Mouse (Mus musculus): ENCODE results near the gene Dpagt1.
"Not testable (repeated sequence)": the region's sequence is repeated elsewhere in the genome, so short reads cannot be mapped to it uniquely, and the experiment has no call there.

The Dpagt1 gene

DNA sequence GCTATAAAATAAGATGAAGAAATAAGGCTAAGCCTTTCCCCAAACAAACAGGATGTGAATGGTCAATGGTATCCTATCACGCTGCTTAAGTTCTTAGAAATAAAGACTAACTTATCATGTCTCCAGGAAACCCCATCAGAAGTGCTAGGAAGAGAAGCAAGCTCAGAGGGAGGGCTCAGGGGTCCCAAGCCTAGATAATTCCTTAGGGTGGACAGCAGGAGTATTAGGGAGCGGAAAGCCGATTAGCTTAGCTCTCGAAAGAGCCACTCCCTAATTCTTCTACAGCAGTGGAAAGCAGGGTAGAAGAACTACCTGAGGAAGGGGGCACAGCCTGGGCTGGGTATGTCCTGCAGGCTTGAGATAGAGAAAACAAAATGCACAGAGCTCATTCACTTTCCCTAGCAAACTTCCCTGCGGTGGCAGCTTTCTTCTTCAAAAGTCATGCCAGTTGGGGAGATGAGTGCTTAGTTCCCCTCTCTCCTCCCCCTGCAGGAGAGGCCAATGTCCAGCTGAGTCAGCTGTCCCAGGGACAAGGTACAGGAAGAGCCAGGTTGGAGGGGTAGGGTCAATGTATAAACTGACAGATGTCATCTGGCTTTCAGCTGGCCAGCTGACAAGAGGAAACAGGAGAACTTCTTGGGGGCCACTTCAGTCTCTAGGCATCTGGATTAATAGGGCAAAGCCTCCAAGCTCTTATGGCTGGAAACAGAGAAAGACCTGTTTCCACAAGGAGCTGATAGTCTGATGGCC is 7.6 kb upstream of the Dpagt1 start:
- no peak for DNase-seq (ENCODE audit: low spot score in 2 of 2)

DNA sequence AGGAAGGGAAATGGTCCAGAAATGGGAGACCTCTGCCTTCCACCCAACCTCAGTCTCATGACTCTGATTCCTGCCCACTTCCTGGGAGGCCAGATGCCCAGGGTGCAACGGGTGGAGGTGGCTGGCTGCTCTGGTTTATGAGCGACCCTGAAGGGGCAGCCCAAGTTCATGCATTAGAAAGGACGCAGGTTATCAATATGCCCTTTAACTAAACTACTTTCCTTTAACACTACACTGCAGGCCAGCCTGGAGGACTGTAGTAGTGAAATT is 7.1 kb upstream of the Dpagt1 start:
- DNase-seq (ENCODE audit: low spot score in 2 of 2): no peak

DNA sequence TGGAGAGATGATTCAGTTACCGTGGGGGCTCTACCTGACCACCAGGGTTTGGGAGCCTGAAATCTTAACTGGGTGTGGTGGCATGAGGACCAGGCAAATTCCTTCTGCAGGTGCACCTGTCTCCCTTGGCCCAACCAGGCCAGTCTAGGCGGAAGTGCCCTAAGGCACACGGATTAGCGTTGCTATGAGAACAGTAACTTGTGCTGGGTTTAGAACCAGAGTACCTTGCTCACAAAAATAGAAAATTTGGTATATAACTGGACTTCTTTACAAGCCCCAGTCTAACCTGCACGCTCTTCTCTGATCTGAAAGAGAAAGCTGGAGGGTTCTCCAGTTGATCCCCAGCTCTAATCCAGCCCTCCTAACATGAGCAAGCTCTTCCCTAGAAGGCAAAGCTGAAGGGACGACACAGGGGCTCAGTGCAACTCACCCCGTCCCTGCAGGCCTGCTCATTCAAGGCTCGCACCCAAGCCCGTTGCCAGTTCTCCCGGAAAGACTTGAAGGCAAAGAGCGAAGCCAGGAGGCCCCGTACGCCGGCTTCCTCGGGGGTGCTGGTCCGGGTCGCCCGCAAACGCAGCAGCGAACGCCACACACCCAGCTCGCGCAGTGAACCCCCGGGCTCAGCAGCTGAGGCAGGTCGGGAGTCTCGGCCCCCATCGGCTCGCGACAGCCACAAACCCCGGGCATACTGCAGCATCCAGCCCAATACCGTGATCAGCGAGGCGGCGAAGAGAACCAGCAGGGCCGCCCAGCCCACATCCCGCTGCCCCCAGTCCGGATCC is 6.5 kb upstream of the Dpagt1 start:
- DNase-seq (ENCODE audit: low spot score in 2 of 2): peak; percentile 26 to 28

DNA sequence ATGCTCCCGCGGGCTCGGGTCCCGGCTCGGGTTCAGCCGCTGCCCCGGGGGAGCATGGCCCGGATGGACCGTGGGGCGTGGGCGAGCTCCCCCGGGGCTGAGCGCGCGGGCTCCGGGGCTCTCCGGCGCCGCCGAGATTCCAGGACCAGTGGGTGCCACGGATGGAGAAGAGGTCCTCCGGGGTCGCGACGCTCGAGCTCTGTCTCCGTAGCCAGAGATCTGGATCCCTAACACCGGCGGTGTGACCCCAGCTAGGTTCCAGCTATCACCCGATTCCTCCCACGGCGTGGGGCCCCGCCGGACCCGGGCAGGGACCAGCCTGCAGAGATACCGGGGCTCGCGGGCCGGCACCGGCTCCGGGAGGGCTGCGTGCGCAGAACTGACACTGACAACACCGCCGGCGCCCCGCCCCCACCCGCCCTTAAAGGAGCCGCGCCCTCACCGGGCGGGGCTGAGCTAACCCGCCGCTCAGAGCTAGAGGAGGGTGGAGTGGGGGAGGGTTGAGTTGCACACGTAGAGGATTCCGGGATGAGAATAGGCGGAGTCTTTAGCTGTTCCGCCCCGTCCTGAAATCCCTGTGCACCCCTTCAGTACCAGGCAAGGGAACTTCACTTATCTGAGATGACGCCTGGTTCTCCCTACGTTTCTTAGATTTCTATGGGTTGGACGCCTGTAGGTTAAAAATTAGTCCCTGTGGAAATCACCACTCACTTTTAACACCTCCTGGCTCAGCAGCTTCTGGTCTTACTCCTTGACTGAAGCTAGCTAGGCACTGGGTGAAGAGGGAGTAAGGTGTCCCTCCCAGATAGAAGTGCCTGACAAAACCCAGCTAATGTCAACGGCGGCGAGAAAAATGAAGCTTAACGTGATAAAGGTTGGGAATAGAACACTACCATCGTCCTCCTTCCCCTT is 5.7 kb upstream of the Dpagt1 start, which contains the start of gene C2cd2l:
Gene C2cd2l, minus strand, starts transcription at position 399 of the 912 bp plus-strand sequence.
- DNase-seq (ENCODE audit: low spot score in 2 of 2): peak; percentile 58 to 85

GRCm38 (mm10) chr9:44320799-44321133 is 5.1 kb upstream of the Dpagt1 start:
- DNase-seq (ENCODE audit: low spot score in 2 of 2): no peak

- not testable (repeated sequence) for DNase-seq (ENCODE audit: low spot score in 2 of 2)
Measured at GRCm38 (mm10) chr9:44323656-44324055, 2.2 kb upstream of the Dpagt1 start.

DNA sequence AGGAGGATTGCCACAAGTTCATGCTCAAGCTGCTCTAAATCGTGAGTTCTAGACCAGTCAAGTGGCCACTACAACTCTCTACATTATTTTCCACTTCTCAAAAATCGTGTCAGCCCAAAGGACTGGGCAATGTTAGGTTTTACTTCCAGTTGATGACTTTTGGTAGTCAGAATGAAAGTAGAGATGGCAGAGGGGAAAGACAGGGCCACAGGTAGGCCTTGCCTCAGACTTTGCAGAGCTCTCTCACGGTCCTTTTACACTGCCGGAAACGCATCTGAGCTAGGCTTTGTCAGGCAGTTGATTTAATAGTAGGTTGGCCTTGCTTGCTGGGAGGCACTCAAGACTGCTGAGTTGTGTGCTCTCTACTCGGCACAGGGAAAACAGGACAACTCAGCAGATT is 1.7 kb upstream of the Dpagt1 start:
- no peak for DNase-seq (ENCODE audit: low spot score in 2 of 2)

DNA sequence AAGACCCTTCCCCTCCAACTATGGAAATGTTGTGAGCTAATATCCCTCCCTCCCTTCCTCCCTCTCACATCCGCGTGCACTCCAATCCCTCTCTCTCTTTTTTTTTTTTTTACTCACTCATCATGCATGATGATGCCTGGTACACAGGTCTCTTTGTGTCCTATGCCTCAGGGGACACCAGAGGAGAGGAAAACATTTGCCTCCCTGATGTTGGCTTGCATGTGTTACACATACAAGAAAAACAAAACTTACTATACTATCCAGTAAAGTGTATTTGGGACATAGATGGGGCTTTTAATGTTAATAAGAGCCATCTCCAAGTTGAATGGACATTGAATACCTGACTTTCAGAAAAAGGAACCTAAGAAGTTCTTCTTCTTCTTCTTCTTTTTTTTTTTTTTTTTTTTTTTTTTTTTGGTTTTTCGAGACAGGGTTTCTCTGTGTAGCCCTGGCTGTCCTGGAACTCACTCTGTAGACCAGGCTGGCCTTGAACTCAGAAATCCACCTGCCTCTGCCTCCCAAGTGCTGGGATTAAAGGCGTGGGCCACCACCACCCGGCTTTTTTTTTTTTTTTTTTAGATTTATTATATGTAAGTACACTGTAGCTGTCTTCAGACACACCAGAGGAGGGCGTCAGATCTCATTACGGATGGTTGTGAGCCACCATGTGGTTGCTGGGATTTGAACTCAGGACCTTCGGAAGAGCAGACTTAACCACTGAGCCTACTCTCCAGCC is 619 bp upstream of the Dpagt1 start:
- DNase-seq (ENCODE audit: low spot score in 2 of 2): not testable (repeated sequence)

DNA sequence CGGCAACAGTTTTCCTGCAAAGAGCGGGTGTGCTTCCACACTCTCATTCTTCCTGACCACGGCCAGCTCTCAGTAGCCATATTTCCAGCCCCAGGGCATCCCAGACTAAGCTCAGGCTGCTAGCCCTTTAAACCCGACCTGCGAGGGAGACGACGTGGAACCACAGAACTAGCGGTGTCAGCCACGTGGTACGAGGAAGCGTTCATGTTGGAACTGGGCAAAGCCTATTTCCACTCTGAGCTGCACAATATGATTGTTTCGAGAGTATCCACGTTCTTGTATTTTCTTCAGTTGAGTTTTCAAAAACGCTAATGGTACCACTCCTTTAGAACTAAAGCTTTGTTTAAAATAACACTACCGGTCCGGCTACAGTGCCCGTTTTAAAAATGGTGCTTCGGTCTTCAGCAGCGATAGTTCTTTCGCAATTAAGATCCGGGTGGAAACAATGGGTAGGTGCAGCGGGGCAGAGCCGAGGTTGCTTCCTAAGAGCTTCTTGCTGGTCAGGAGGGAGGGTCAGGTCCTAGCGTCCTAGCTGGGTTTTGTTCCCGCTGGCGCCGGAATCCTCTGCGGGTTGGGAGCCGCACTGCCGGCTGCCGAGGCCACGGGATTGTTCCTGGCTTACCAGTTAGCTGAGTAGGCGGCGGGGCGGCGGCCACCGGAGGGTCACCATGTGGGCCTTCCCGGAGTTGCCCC is 698 bp downstream of the Dpagt1 start:
- DNase-seq (ENCODE audit: low spot score in 2 of 2): peak; percentile 46 to 74

DNA sequence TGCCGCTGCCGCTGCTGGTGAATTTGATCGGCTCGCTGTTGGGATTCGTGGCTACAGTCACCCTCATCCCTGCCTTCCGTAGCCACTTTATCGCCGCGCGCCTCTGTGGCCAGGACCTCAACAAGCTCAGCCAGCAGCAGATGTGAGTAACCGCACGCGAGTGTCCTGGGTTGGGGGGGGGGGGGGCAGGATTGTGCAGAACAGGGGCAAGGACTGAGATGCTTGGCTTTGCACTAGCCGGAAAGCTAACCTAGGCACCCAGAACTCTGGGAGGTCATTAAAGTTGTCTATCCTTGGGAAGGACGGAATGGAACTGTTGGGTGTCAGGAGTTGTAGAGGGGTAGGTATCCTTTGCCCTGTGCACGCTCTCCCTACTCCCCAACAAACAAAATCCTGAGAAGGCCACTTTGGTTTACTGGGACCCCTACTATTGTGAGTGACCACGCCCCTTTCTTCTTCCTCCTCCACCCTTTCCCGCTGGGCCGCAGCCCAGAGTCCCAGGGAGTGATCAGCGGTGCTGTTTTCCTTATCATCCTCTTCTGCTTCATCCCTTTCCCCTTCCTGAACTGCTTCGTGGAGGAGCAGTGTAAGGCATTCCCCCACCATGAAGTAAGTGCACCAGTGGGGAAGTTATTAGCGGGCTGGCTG is 1.4 kb downstream of the Dpagt1 start:
- DNase-seq (ENCODE audit: low spot score in 2 of 2): no peak

- no peak for DNase-seq (ENCODE audit: low spot score in 2 of 2)
Measured at GRCm38 (mm10) chr9:44327926-44328325, 2.1 kb downstream of the Dpagt1 start.

DNA sequence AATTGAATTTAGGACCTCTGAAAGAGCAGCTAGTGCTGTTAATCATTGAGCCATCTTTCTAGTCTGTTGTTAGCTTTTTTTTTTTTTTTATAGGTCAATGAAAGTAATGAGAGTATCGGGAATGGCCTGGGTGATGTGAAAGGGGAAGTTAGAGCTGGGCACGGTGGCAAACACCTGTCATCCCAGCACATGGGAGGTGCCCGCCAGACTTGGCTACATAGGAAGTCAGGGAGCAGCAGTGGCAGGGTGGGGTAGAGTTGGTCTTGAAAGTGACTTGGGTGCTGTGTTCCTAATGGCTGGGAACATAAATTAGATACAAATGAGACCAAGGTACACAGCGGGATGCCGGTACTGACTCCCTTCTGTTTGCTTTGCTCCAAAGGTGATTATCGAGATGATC is 4.9 kb downstream of the Dpagt1 start:
- no peak for DNase-seq (ENCODE audit: low spot score in 2 of 2)

DNA sequence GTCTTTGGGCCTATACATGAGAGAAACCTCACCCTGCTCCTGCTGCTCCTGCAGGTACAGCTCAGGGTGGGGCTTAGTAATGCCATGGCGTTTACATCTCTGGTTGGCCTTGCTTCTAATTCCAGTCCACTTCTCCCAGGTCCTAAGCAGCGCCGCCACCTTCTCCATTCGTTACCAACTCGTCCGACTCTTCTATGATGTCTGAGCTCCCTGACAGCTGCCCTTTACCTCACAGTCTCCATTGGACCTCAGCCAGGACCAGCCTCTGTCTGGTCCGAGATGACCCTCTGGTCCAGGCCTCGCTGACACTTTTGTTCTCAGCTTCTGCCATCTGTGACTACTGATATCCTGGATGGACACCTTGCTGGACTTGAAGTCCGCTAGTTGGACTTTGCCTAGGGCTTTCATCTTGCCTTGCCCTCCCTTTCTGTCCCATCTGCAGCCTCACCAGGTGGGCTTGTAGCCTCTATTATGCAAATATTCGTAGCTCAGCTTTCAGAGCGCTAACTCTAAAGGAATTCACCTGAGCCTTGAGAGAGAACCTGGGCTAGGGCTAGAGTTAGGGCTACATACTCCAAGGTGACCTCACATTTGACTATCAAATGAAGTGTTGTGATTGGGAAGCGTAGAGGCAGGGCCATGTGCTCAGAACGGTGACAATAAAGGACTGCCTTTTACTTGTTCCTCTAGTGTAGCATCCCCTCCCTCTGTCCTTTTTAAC is 7.3 kb downstream of the Dpagt1 start:
- DNase-seq (ENCODE audit: low spot score in 2 of 2): no peak

- DNase-seq (ENCODE audit: low spot score in 2 of 2): peak; percentile 94 to 96
Measured at GRCm38 (mm10) chr9:44334396-44335330, 8.8 kb downstream of the Dpagt1 start, which contains the start of gene H2afx. TSS of gene H2afx (plus strand) at chr9:44334694.

DNA sequence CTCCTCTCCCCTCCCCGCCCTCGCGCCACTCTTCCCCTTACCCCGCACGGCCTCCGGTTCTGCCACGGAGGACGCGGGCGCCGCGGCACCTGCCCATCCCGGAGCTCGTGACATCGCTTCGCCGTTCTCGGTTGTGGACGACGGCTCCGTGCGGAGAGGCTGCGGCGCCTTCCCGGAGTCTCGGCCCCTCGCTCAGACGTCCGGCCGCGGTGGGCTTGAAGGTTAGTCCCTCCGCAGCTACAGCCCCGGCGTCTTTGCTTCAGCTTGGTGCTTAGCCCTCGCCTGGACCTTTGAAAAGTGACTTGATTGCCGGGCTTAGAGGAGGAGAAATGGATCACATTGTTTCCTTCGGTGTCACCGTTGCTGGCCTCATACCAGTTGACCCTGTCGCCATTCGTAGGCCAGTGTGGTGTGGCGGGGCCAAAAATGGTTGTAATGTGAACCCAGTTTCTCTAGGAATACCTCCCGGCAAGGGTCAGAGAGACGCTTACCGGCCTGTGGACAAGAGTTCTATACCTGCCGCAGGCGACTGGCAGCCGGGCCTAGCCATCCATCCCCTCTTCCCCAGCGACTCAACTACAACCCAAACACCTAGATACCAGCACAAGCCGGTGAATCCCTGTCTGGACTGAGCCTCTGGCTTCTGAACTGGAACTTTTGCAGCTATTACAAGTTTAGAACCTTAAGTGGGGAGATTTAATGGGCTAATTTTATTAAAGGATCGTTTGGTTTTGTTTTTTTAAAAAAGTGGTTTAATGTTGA is 9.7 kb downstream of the Dpagt1 start:
- DNase-seq (ENCODE audit: low spot score in 2 of 2): peak in 1 of 2 experiments; percentile 55

- DNase-seq (ENCODE audit: low spot score in 2 of 2): no peak
Measured at GRCm38 (mm10) chr9:44336093-44336406, 10.2 kb downstream of the Dpagt1 start.

DNA sequence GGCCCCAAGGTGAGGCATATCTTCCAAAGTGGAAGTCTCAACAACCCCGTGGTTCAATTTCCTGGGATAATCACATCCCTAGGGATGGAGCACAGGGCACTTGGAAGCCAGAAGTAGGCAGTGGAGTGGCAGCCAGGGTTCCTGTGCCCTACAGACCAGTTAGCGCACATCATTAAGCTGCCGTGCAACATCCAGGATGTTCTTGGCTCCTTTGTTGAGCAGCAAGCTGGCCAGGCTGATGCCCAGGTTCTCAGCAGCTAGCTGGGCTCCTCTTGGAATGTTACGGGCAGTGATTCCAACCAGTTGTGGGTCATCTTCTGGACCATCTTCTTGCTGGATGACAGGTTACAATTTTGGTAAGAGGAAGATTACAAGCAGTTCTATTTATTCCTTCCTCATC is 10.7 kb downstream of the Dpagt1 start:
- not testable (repeated sequence) for DNase-seq (ENCODE audit: low spot score in 2 of 2)

DNA sequence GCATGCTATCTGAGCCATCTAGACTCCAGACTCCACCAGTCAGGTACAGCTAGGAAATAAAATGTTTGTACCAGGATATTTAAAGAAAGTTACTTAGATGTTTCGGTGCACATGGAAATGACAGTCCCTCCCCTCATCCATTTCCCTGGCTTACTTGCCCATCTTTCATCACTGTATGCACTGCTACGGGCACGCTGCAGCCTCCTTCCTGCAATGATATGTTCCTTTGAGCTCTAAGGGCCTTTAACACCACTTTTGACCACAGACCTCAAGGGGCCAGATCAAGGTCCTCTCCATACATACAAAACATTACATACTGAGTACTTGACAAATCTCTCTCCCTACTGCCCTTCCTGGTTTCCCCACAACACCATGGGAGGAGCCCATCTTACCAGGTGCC is 11.1 kb downstream of the Dpagt1 start:
- DNase-seq (ENCODE audit: low spot score in 2 of 2): no peak
